Mouse (Mus musculus) adipose tissue, adult 10 weeks (tissue): ENCODE results near the gene Pyy. TPM values are rescaled to one million over a fixed set of nuclear protein-coding genes. Genes with fewer than 3 reads are reported as not detected.

Experiments used
- polyA plus RNA-seq: library from polyadenylated mRNA; stranded (reverse); fragments of 350-450 nt; fragmentation: Illumina TruSeq; extraction: RNeasy Lipid Tissue Mini Kit (QIAGEN cat#74804); gene quantifications from one replicate; pipeline ENCODE4 v1.2.3, GENCODE M21; 2014; ENCODE audit warnings: low read depth, low replicate concordance

Pyy gene
- polyA plus RNA-seq = not detected

DNA sequence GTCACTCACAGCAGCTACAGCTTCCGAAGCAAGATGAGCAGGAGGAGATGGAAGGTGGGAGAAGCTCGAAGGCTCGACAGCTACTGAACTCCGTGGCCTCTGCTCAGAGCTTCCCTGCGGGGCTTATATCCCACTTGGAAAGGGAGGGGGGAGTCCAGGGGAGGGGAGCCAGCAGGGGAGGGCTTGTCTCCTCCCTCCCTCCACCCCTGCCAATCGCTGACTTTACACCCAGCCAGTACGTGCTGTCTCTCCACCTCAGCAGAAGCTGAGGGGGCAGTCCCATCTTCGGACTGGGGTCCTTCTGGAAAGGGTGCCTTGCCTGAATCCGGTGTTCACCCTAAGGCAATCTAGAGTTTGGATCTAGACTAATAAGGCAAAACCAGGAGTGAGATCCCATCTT is at the start of gene Pyy:
Gene Pyy, minus strand, starts transcription at position 101 of the 400 bp plus-strand sequence.

DNA sequence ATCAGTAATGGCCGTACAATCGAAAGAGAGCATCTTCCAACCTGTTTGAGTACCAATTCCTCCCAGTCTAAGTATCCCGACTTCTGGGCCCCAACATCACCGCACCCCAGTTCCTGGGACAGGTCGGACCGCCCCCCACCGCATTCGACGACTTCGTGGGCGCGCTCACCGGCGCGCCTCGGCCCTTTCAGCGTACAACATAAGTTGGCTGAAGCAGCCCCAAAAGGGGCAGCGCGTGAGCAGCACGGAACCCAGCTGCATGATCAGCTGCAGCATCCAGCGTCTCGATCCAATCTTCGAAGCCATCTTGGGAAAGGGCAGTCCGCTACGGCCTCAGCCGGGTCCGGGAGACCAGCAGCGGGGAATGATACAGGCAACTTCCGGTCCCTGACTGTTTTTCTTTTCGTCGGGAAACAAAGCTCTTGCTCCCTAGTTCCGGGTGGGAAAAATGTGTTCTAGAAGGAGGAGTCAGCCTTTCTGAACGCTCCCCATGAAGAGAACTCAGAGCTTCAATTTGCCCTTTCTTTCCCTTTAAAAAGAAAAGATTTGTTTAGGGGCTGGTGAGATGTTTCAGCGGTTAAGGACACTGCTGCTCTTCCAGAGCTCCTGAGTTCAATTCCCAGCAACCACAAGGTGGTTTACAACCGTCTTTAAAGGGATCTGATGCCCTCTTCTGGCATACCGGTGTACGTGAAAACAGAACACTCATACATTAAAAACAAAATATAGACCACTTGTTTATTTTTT is 48.6 kb upstream of the Pyy start, which contains the start of gene Tmem101:
Gene Tmem101, minus strand, starts transcription at position 366 of the 747 bp plus-strand sequence.

DNA sequence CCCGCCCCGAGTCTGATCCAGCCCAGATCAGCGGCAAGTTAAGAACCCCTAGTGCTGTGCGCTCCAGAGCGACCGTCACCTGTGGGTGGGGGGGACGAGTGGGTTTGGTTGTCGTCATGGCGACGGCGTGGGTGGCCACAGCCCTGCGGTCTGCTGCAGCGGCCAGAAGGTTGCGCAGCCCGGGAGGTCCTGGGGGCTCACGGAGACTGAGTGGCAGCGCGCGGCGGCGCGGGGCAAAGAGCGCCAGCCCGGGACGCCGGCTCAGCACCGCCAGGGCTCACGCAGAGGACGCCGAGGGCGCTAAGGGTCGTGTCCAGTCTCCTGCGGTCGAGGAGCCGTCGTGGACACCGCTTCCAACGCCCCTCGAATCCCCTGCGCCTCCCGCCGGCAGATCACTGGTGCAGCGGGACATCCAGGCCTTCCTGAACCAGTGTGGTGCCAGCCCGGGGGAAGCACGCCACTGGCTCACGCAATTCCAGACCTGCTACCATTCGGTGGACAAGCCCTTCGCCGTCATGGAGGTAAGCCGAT is 37.9 kb upstream of the Pyy start, which contains the start of gene Nags:
Gene Nags, plus strand, starts transcription at position 43 of the 531 bp plus-strand sequence.

DNA sequence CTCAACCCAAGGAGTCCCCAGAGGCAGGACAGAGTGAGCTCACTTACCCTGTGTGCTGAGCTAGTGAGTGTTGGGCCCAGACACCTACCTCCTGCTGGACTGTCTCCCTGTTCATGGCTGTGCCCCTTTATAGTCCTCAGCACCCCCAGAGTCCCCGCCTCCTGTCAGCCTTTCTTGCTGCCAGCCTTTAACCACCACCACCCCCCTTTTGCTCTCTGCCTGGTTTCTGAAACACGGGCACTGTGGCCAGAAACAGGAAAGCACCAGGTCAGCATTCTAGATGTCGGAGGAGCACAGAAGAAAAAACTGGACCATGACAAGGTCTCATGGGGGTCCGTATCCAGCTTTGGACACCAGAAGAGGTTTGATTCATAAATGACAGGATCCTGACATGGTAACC is 6.4 kb downstream of the Pyy start, which contains the start of gene Ppy:
Gene Ppy, minus strand, starts transcription at position 101 of the 400 bp plus-strand sequence.

DNA sequence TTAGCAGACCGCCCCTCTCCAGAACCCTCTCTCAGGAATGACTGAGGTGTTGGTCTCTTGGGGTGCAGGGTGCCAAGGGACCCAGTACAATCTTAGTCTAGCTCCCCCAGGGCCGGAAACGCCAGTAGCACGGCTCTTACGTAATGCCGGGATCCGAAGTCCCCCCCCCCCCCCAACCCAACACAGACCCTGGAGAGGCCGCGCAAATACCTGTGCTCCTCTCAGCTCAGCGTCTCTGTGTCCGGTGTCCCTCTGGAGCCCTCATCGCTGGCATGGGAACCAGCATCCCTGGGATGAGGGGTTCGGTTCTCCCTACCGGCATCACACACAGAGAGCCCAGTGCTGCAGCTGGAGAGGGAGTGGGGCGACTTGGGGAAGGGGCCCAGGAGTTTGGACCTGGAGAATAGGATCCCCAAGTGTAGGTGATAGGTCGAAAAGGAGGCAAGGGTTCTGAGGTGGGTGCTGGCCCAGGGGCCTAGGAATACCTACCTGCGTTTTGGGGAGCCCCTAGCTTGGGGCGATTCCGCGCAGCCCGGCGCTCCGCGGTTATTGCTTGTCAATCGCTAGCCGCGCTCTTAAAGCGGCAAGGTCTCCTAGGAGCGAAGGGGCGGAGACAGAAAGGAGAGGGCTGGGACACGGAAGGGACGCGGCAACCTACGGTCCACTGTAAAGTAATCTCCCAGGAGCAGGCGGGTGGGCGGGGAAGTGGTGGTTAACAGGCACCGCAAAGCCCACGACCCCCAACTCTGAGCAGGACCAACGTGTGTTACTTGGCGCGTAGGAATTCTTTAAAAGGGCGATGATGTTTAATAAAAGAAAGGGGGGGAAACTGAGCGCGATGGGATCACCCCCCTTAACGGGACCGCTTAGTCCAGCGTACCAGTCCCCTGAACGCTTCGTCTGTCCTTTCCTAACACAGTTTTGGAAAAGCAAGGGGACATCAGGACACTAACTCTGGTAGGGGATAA is 19.4 kb downstream of the Pyy start, which contains the start of gene Mpp2:
Gene Mpp2, minus strand, starts transcription at position 585 of the 968 bp plus-strand sequence.

Other genes with a start within 250 kb of the Pyy start
- 3.1 TPM for gene Meox1, start 213.5 kb downstream of the Pyy start, polyA plus RNA-seq
- not detected for gene Sost, start 140.8 kb downstream of the Pyy start, polyA plus RNA-seq
- 1.6 TPM for gene Cfap97d1, start 123.6 kb downstream of the Pyy start, polyA plus RNA-seq
- gene Dusp3, start 120.8 kb downstream of the Pyy start, polyA plus RNA-seq = 44.8 TPM
- gene Mpp3, start 79.4 kb downstream of the Pyy start, polyA plus RNA-seq = 21.9 TPM
- gene Cd300lg, start 66.3 kb downstream of the Pyy start, polyA plus RNA-seq = 59.1 TPM
- gene Mpp2, start 19.3 kb downstream of the Pyy start, polyA plus RNA-seq = 41.1 TPM
- 27.9 TPM for gene Ppy, start 6.5 kb downstream of the Pyy start, polyA plus RNA-seq
- gene Nags, start 37.7 kb upstream of the Pyy start, polyA plus RNA-seq = 1.8 TPM
- 13.5 TPM for gene Tmem101, start 48.6 kb upstream of the Pyy start, polyA plus RNA-seq
- 29.4 TPM for gene Lsm12, start 77.5 kb upstream of the Pyy start, polyA plus RNA-seq
- 69.1 TPM for gene G6pc3, start 81.8 kb upstream of the Pyy start, polyA plus RNA-seq
- gene Hdac5, start 122.3 kb upstream of the Pyy start, polyA plus RNA-seq = 67.5 TPM
- 0.57 TPM for gene BC030867, start 141.1 kb upstream of the Pyy start, polyA plus RNA-seq
- gene Asb16, start 160.9 kb upstream of the Pyy start, polyA plus RNA-seq = 2.2 TPM
- 43.3 TPM for gene Tmub2, start 177.1 kb upstream of the Pyy start, polyA plus RNA-seq
- gene Atxn7l3, start 188.8 kb upstream of the Pyy start, polyA plus RNA-seq = 34.5 TPM
- 77.3 TPM for gene Ubtf, start 211.9 kb upstream of the Pyy start, polyA plus RNA-seq